Mouse (Mus musculus) erythroblast, embryonic 14.5 days (primary cell): Measurements from ENCODE around the gene Mapt.

Source experiments
- GATA1 ChIP-seq: IDR thresholded peaks from 2 replicates; pipeline ENCODE4 v1.6.1; 2012; ENCODE audit warnings: low read length, inconsistent platforms, mixed read lengths
- TAL1 ChIP-seq: IDR thresholded peaks from 3 replicates; pipeline ENCODE4 v1.6.1; 2012; ENCODE audit warnings: low read length, inconsistent platforms, mixed read lengths

- TF ChIP-seq GATA1: no peak
- no peak for TF ChIP-seq TAL1
These were observed 98.2 kb downstream of the Mapt start for GRCm38 (mm10) chr11:104329185-104329926.
